In the genomic region with DNA sequence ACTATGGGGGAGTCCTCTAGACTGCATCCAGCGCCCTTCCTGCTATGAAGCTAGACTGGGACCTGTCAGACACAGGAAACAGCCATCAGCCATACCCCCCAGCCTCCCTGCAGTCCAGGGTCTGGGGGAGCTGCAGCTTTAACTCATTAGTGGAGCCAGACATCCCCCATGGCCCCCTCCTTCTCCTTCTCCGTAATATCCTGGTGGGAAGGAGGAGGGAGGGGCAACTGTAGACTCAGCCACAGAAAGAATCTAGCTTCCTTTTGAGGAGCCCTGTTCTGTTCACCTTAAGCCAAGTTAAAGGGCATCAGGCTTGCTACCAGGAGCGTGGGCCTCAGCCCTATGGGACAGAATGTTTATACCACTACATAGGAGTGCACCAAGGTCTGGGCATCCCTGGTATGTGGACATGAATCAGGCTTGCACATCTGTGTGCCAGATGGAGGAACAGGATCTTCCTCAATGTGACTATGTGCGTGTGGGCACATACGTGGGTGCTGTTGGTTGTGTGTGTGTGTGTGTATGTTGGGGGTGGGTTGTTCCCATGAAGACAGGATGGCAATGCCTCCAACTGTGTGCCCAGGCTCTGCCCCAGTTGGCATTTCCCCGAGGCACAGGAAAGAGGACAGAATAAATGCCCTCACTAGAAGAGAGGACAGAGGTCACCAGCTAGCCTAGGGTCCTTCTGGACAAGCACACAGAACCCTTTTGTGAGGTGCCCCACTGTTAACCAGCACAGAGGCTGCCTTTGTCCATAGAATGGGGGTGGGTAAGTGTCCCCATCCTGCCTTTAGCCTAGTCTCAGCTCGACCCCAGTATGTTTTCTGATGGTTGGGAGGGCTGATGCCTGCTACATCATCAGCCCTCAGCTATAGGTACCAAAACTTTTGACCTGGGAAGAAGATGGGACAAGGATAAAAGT, we compare ENCODE assay signal across 8 mouse cellular contexts. TPM values are rescaled to one million over a fixed set of nuclear protein-coding genes. Genes with fewer than 3 reads are reported as not detected.
DNase-seq lines count a peak whose midpoint lies in the region; ATAC-seq and TF ChIP-seq lines count a peak whose summit lies in the region.

No protein-coding gene starts in this region.

- H3K4me1 ChIP-seq in forebrain, embryonic 10.5 days: peaks cover 68% of the 10 kb centered on the region
- peaks cover 10% of the 10 kb centered on the region; the same call in 1 of the 2 replicates for H3K4me1 ChIP-seq in hindbrain, postnatal 0 days (ENCODE audit: insufficient read depth, low read length)
- H3K4me1 ChIP-seq in liver, embryonic 11.5 days (replicated peaks; ENCODE audit: control insufficient read depth, insufficient read depth, low read length): peaks cover 54% of the 10 kb centered on the region

- no peaks in the 10 kb centered on the region for H3K36me3 ChIP-seq in forebrain, embryonic 10.5 days (replicated peaks)
- H3K36me3 ChIP-seq in hindbrain, postnatal 0 days (ENCODE audit: insufficient read depth, low read length): no peaks in the 10 kb centered on the region
- peaks cover 17% of the 10 kb centered on the region for H3K36me3 ChIP-seq in liver, embryonic 11.5 days (ENCODE audit: control insufficient read depth, insufficient read depth, low read length)

- H3K9me3 ChIP-seq in forebrain, embryonic 10.5 days: no peaks in the 10 kb centered on the region
- no peaks in the 10 kb centered on the region for H3K9me3 ChIP-seq in hindbrain, postnatal 0 days (ENCODE audit: low read length)
- H3K9me3 ChIP-seq in liver, embryonic 11.5 days (ENCODE audit: control insufficient read depth, low read length): no peaks in the 10 kb centered on the region

- DNase-seq in right cerebral cortex, postnatal 25 days: peak; percentile 48
- no peak for DNase-seq in right cerebral cortex, postnatal 10 days (ENCODE audit: low spot score in 2 of 2)
- peak; percentile 38 for DNase-seq in forebrain, embryonic 10.5 days (ENCODE audit: extremely low spot score, low spot score)
- DNase-seq in hindbrain, postnatal 0 days (ENCODE audit: low spot score): no peak
- DNase-seq in liver, embryonic 11.5 days (ENCODE audit: low spot score): peak; percentile 63
- peak; percentile 60 for DNase-seq in retina, postnatal 1 day
- no peak for DNase-seq in T-cell, adult 2 months (ENCODE audit: low spot score)
- DNase-seq in cerebellum, postnatal 4 days (ENCODE audit: low spot score in 2 of 2): no peak

- no peak for TF ChIP-seq CTCF in hindbrain, postnatal 0 days (IDR thresholded peaks at IDR 0.05; ENCODE audit: low read depth)

- peaks cover 35% of the 10 kb centered on the region for H3K27me3 ChIP-seq in forebrain, embryonic 10.5 days (ENCODE audit: poor library complexity, severe bottlenecking)
- no peaks in the 10 kb centered on the region for H3K27me3 ChIP-seq in hindbrain, postnatal 0 days (ENCODE audit: insufficient read depth, low read length)
- H3K27me3 ChIP-seq in liver, embryonic 11.5 days (replicated peaks; ENCODE audit: control insufficient read depth, insufficient read depth, low read length): no peaks in the 10 kb centered on the region

- peak overlapping the region; percentile 88 for H3K27ac ChIP-seq in forebrain, embryonic 10.5 days
- peak overlapping the region; percentile 79 for H3K27ac ChIP-seq in hindbrain, postnatal 0 days
- peak overlapping the region; percentile 97 for H3K27ac ChIP-seq in liver, embryonic 11.5 days (ENCODE audit: low read depth, low read length)

- WGBS in forebrain, embryonic 10.5 days: 56% methylated on average over 7 of the region's 7 CpGs
- WGBS in hindbrain, postnatal 0 days: 55% methylated on average over 6 of the region's 7 CpGs
- WGBS in liver, embryonic 11.5 days: 23% methylated on average over 7 of the region's 7 CpGs

- no peak for ATAC-seq in hindbrain, postnatal 0 days
- no peak for ATAC-seq in liver, embryonic 11.5 days (replicated peaks; ENCODE audit: low FRiP score)

- peak overlapping the region; percentile 73 for H3K4me3 ChIP-seq in forebrain, embryonic 10.5 days
- no peak overlapping the region for H3K4me3 ChIP-seq in hindbrain, postnatal 0 days (ENCODE audit: low read length)
- peak overlapping the region; percentile 83 for H3K4me3 ChIP-seq in liver, embryonic 11.5 days (ENCODE audit: low read depth, low read length)

- H3K9ac ChIP-seq in hindbrain, postnatal 0 days (replicated peaks; ENCODE audit: low read length): no peak overlapping the region
- peak overlapping the region; percentile 90 for H3K9ac ChIP-seq in liver, embryonic 11.5 days (ENCODE audit: low read depth, low read length)

- H3K4me2 ChIP-seq in hindbrain, postnatal 0 days (ENCODE audit: low read depth, low read length): peak overlapping the region; percentile 85; the same call in 1 of the 2 replicates
- peak overlapping the region; percentile 89 for H3K4me2 ChIP-seq in liver, embryonic 11.5 days

RNA-seq across cellular contexts. Expression of a gene that starts 0.9 kb away (rescaled TPM):
- 0.92 and 1.4 TPM in 2 replicates for polyA plus RNA-seq in forebrain, embryonic 10.5 days (2016; fragmentation: Nextera tagmentation; extraction: Ambion mirVana)
- 0.18 and 0.78 TPM in 2 replicates for total RNA-seq in hindbrain, postnatal 0 days (2014; rRNA removed)
- 0.54 TPM in 1 of 2 replicates, not detected in the other for polyA plus RNA-seq in hindbrain, postnatal 0 days (2015; fragmentation: Nextera tagmentation; extraction: Ambion mirVana)
- 2.0 TPM in 2 replicates for polyA plus RNA-seq in liver, embryonic 11.5 days (2014; fragmentation: Nextera tagmentation; extraction: Ambion mirVana)

RNA-seq across cellular contexts. Expression of a gene that starts 3.7 kb away (rescaled TPM):
- 35.0 TPM in 2 replicates for polyA plus RNA-seq in forebrain, embryonic 10.5 days (2016; fragmentation: Nextera tagmentation; extraction: Ambion mirVana)
- total RNA-seq in hindbrain, postnatal 0 days (2014; rRNA removed): 5.5 and 7.3 TPM in 2 replicates
- 16.6 and 18.0 TPM in 2 replicates for polyA plus RNA-seq in hindbrain, postnatal 0 days (2015; fragmentation: Nextera tagmentation; extraction: Ambion mirVana)
- polyA plus RNA-seq in liver, embryonic 11.5 days (2014; fragmentation: Nextera tagmentation; extraction: Ambion mirVana): 74.8 and 76.2 TPM in 2 replicates

RNA-seq across cellular contexts. Expression of a gene that starts 6.6 kb away (rescaled TPM):
- 6.8 and 10.0 TPM in 2 replicates for polyA plus RNA-seq in forebrain, embryonic 10.5 days (2016; fragmentation: Nextera tagmentation; extraction: Ambion mirVana)
- 6.0 and 12.8 TPM in 2 replicates for total RNA-seq in hindbrain, postnatal 0 days (2014; rRNA removed)
- polyA plus RNA-seq in hindbrain, postnatal 0 days (2015; fragmentation: Nextera tagmentation; extraction: Ambion mirVana): 6.2 and 7.4 TPM in 2 replicates
- 44.3 and 47.4 TPM in 2 replicates for polyA plus RNA-seq in liver, embryonic 11.5 days (2014; fragmentation: Nextera tagmentation; extraction: Ambion mirVana)

RNA-seq across cellular contexts. Expression of a gene that starts 10.4 kb away (rescaled TPM):
- polyA plus RNA-seq in forebrain, embryonic 10.5 days (2016; fragmentation: Nextera tagmentation; extraction: Ambion mirVana): 1.7 and 2.7 TPM in 2 replicates
- total RNA-seq in hindbrain, postnatal 0 days (2014; rRNA removed): 1.2 and 1.5 TPM in 2 replicates
- polyA plus RNA-seq in hindbrain, postnatal 0 days (2015; fragmentation: Nextera tagmentation; extraction: Ambion mirVana): 0.45 and 0.91 TPM in 2 replicates
- 5.1 and 5.6 TPM in 2 replicates for polyA plus RNA-seq in liver, embryonic 11.5 days (2014; fragmentation: Nextera tagmentation; extraction: Ambion mirVana)

RNA-seq across cellular contexts. Expression of a gene that starts 14.2 kb away (rescaled TPM):
- not detected in 2 replicates for polyA plus RNA-seq in forebrain, embryonic 10.5 days (2016; fragmentation: Nextera tagmentation; extraction: Ambion mirVana)
- 3.3 TPM in 1 of 2 replicates, not detected in the other for total RNA-seq in hindbrain, postnatal 0 days (2014; rRNA removed)
- polyA plus RNA-seq in hindbrain, postnatal 0 days (2015; fragmentation: Nextera tagmentation; extraction: Ambion mirVana): 0.81 TPM in 1 of 2 replicates, not detected in the other
- polyA plus RNA-seq in liver, embryonic 11.5 days (2014; fragmentation: Nextera tagmentation; extraction: Ambion mirVana): 0.69 TPM in 1 of 2 replicates, not detected in the other

Comparison
In these comparisons a context has a peak if more than half of its experiments do, and no peak if none do; other contexts are left out.
1. DNase-seq: peak in right cerebral cortex, postnatal 25 days (single experiment), forebrain, embryonic 10.5 days (single experiment), liver, embryonic 11.5 days (single experiment) and retina, postnatal 1 day (single experiment); none in right cerebral cortex, postnatal 10 days (0 of 2), hindbrain, postnatal 0 days (single experiment), T-cell, adult 2 months (single experiment) and cerebellum, postnatal 4 days (0 of 2).
2. Peak in every context shown above with its lines, with median percentiles within 50 percentile points of each other: H3K27ac ChIP-seq.